Mouse (Mus musculus) embryonic facial prominence, embryonic 14.5 days (tissue): ENCODE measurements around the gene Bend6. TPM values are rescaled to one million over a fixed set of nuclear protein-coding genes. Genes with fewer than 3 reads are reported as not detected.
A peak's percentile ranks its signal among the peaks of the same experiment; 100 is the strongest.

Source experiments
- ATAC-seq: fragments of 200-750 bp; cut with Nextera tagmentation; 2 replicates; pipeline ENCODE4 v1.8.0; 2017; ENCODE audit warnings: low read depth, moderate number of reproducible peaks, moderate TSS enrichment
- DNase-seq: peaks from one replicate; pipeline ENCODE4 v3.0.0-alpha.2; 2015; ENCODE audit warnings: low spot score
- H3K27ac ChIP-seq: fragments of 300-500 bp; sonication (generic); replicated peaks from 2 replicates; pipeline ENCODE4 v1.5.1; 2014; ENCODE audit warnings: low read depth, mild to moderate bottlenecking, low read length, moderate library complexity
- H3K27me3 ChIP-seq: fragments of 300-500 bp; sonication (generic); replicated peaks from 2 replicates; pipeline ENCODE4 v1.6.1; 2014; ENCODE audit warnings: low read length; ENCODE audit not compliant: control insufficient read depth, insufficient read depth
- H3K36me3 ChIP-seq: fragments of 300-500 bp; sonication (generic); 2 replicates; pipeline ENCODE4 v1.6.1; 2014; ENCODE audit warnings: low read length, mixed read lengths; ENCODE audit not compliant: control insufficient read depth, insufficient read depth
- H3K4me1 ChIP-seq: fragments of 300-500 bp; sonication (generic); 2 replicates; pipeline ENCODE4 v1.6.1; 2014; ENCODE audit warnings: antibody characterized with exemption, low read length; ENCODE audit not compliant: control insufficient read depth, insufficient read depth
- H3K4me2 ChIP-seq: fragments of 300-500 bp; sonication (generic); 2 replicates; pipeline ENCODE4 v1.6.1; 2014; ENCODE audit warnings: low read depth, mild to moderate bottlenecking, low read length, moderate library complexity, mixed read lengths
- H3K4me3 ChIP-seq: fragments of 300-500 bp; sonication (generic); 2 replicates; pipeline ENCODE4 v1.5.1; 2014; ENCODE audit warnings: low read depth, mild to moderate bottlenecking, low read length
- H3K9ac ChIP-seq: fragments of 300-500 bp; sonication (generic); 2 replicates; pipeline ENCODE4 v1.6.1; 2014; ENCODE audit warnings: low read depth, mild to moderate bottlenecking, low read length, moderate library complexity, mixed read lengths
- H3K9me3 ChIP-seq: fragments of 300-500 bp; sonication (generic); 2 replicates; pipeline ENCODE4 v1.6.1; 2016; ENCODE audit warnings: low read length; ENCODE audit not compliant: control insufficient read depth
- WGBS: fragments of 180-500 bp; shearing (Covaris S2); extraction: QIAGEN DNeasy Blood & Tissue Kit; methylation state at CpG from one replicate; pipeline ENCODE4 v1.1.7; 2014; 5-methylcytosine and 5-hydroxymethylcytosine counted together
- polyA plus RNA-seq: library from polyadenylated mRNA; unstranded; fragments of >200 nt; fragmentation: Nextera tagmentation; extraction: Ambion mirVana; gene quantifications from 2 replicates; pipeline ENCODE4 v1.2.1, GENCODE M21; 2014

Gene Bend6
- polyA plus RNA-seq, 1 experiment from 2014 or later = 2.0 TPM

- H3K9me3 ChIP-seq = no peaks in the 10 kb centered on the region
- H3K4me3 ChIP-seq = no peak overlapping the region
- no peaks in the 10 kb centered on the region for H3K36me3 ChIP-seq
- DNase-seq = no peak
- no peak overlapping the region for H3K27ac ChIP-seq
- no peak for ATAC-seq
- H3K9ac ChIP-seq = no peak overlapping the region
- no peaks in the 10 kb centered on the region for H3K27me3 ChIP-seq
- no peaks in the 10 kb centered on the region for H3K4me1 ChIP-seq
- H3K4me2 ChIP-seq = no peak overlapping the region
- WGBS = 81% methylated on average over 11 of the region's 11 CpGs
These were observed 10.2 kb downstream of the Bend6 start for GRCm38 (mm10) chr1:33897426-33897825.

GRCm38 (mm10) chr1:33896666-33897065 lies 10.9 kb downstream of the Bend6 start:
- DNase-seq = no peak
- no peak overlapping the region for H3K4me2 ChIP-seq
- no peak overlapping the region for H3K9ac ChIP-seq
- no peaks in the 10 kb centered on the region for H3K27me3 ChIP-seq
- H3K4me1 ChIP-seq = no peaks in the 10 kb centered on the region
- 78% methylated on average over 4 of the region's 4 CpGs for WGBS
- H3K36me3 ChIP-seq = no peaks in the 10 kb centered on the region
- H3K27ac ChIP-seq = no peak overlapping the region
- no peak overlapping the region for H3K4me3 ChIP-seq
- ATAC-seq = no peak
- no peaks in the 10 kb centered on the region for H3K9me3 ChIP-seq

GRCm38 (mm10) chr1:33896116-33896515 lies 11.5 kb downstream of the Bend6 start:
- no peak for DNase-seq
- H3K4me3 ChIP-seq = no peak overlapping the region
- H3K9me3 ChIP-seq = no peaks in the 10 kb centered on the region
- no peaks in the 10 kb centered on the region for H3K27me3 ChIP-seq
- ATAC-seq = no peak
- 59% methylated on average over 6 of the region's 6 CpGs for WGBS
- no peak overlapping the region for H3K27ac ChIP-seq
- no peak overlapping the region for H3K9ac ChIP-seq
- no peaks in the 10 kb centered on the region for H3K36me3 ChIP-seq
- H3K4me1 ChIP-seq = no peaks in the 10 kb centered on the region
- H3K4me2 ChIP-seq = no peak overlapping the region

GRCm38 (mm10) chr1:33892784-33893183 lies 14.8 kb downstream of the Bend6 start:
- ATAC-seq = no peak
- Histone ChIP-seq H3K27ac (no peak overlapping the region), H3K4me1 (no peaks in the 10 kb centered on the region)

GRCm38 (mm10) chr1:33883102-33883839 lies 24.3 kb downstream of the Bend6 start:
- no peaks in the 10 kb centered on the region for H3K4me1 ChIP-seq
- H3K9me3 ChIP-seq = no peaks in the 10 kb centered on the region
- peak overlapping the region; percentile 29 for H3K4me3 ChIP-seq
- WGBS = 12% methylated on average over 18 of the region's 18 CpGs
- H3K4me2 ChIP-seq = peak overlapping the region; percentile 57
- no peaks in the 10 kb centered on the region for H3K36me3 ChIP-seq
- H3K27ac ChIP-seq = no peak overlapping the region
- no peak overlapping the region for H3K9ac ChIP-seq
- ATAC-seq = no peak
- DNase-seq = peak; percentile 63
- no peaks in the 10 kb centered on the region for H3K27me3 ChIP-seq

More at GRCm38 (mm10) chr1:33892784-33893183, 14.8 kb downstream of the Bend6 start:
- H3K4me2 ChIP-seq = no peak overlapping the region
- H3K9me3 ChIP-seq = no peaks in the 10 kb centered on the region
- WGBS = 65% methylated on average over 10 of the region's 10 CpGs
- H3K36me3 ChIP-seq = no peaks in the 10 kb centered on the region
- peak; percentile 57 for DNase-seq
- H3K27me3 ChIP-seq = no peaks in the 10 kb centered on the region
- H3K9ac ChIP-seq = no peak overlapping the region
- H3K4me3 ChIP-seq = no peak overlapping the region

GRCm38 (mm10) chr1:33878170-33878569 lies 29.4 kb downstream of the Bend6 start:
- no peaks in the 10 kb centered on the region for H3K4me1 ChIP-seq

GRCm38 (mm10) chr1:33876416-33876815 lies 31.2 kb downstream of the Bend6 start:
- DNase-seq (no peak), ATAC-seq (no peak)
- H3K36me3 ChIP-seq = no peaks in the 10 kb centered on the region
- H3K27me3 ChIP-seq = no peaks in the 10 kb centered on the region
- no peaks in the 10 kb centered on the region for H3K9me3 ChIP-seq
- H3K27ac ChIP-seq = no peak overlapping the region
- WGBS = 77% methylated on average over 3 of the region's 3 CpGs
- no peak overlapping the region for H3K4me3 ChIP-seq
- H3K4me2 ChIP-seq = no peak overlapping the region
- H3K4me1 ChIP-seq = no peaks in the 10 kb centered on the region
- H3K9ac ChIP-seq = no peak overlapping the region

More at GRCm38 (mm10) chr1:33878170-33878569, 29.4 kb downstream of the Bend6 start:
- no peak for ATAC-seq
- DNase-seq = no peak
- WGBS = 82% methylated on average over 7 of the region's 7 CpGs
- H3K27ac ChIP-seq = no peak overlapping the region
- no peak overlapping the region for H3K4me2 ChIP-seq
- no peak overlapping the region for H3K4me3 ChIP-seq
- H3K27me3 ChIP-seq = no peaks in the 10 kb centered on the region
- H3K36me3 ChIP-seq = no peaks in the 10 kb centered on the region
- no peak overlapping the region for H3K9ac ChIP-seq
- no peaks in the 10 kb centered on the region for H3K9me3 ChIP-seq

GRCm38 (mm10) chr1:33875691-33876090 lies 31.9 kb downstream of the Bend6 start:
- ATAC-seq (no peak), DNase-seq (peak; percentile 34)
- no peaks in the 10 kb centered on the region for H3K27me3 ChIP-seq
- WGBS = 44% methylated on average over 6 of the region's 6 CpGs
- H3K9ac ChIP-seq = no peak overlapping the region
- H3K27ac ChIP-seq = no peak overlapping the region
- no peaks in the 10 kb centered on the region for H3K9me3 ChIP-seq
- H3K4me3 ChIP-seq = no peak overlapping the region
- no peaks in the 10 kb centered on the region for H3K4me1 ChIP-seq
- H3K36me3 ChIP-seq = no peaks in the 10 kb centered on the region
- no peak overlapping the region for H3K4me2 ChIP-seq

- no peaks in the 10 kb centered on the region for H3K9me3 ChIP-seq
- H3K4me3 ChIP-seq = no peak overlapping the region
- 75% methylated on average over 5 of the region's 5 CpGs for WGBS
- no peak for ATAC-seq
- no peak overlapping the region for H3K27ac ChIP-seq
- no peaks in the 10 kb centered on the region for H3K27me3 ChIP-seq
- DNase-seq = no peak
- H3K36me3 ChIP-seq = no peaks in the 10 kb centered on the region
- no peak overlapping the region for H3K9ac ChIP-seq
- no peak overlapping the region for H3K4me2 ChIP-seq
- no peaks in the 10 kb centered on the region for H3K4me1 ChIP-seq
These were observed 34.1 kb downstream of the Bend6 start for GRCm38 (mm10) chr1:33873561-33873960.
